Mouse (Mus musculus) heart, postnatal 36 days (tissue): ENCODE results near the gene Mapkapk5. TPM values are rescaled to one million over a fixed set of nuclear protein-coding genes. Genes with fewer than 3 reads are reported as not detected.

Source experiments
- DNase-seq, 2 experiments: peaks; one replicate each; pipeline ENCODE4 v3.0.0; 2021 to 2022
- intact Hi-C: fragments of 180-260 bp; cut with DNase I; formaldehyde crosslinking; loops from one replicate; pipeline ENCODE4 v1.15.1; 2025
- total RNA-seq, 2 experiments: library from RNA; stranded (reverse); gene quantifications; 2 replicates each; pipeline ENCODE4 v1.2.3; 2021

Mapkapk5 gene
- 10 to 100 TPM; 85.1 to 89.3 TPM for total RNA-seq

GRCm38 (mm10) chr5:121545793-121546529, at the start of gene Mapkapk5:
Gene Mapkapk5 (minus strand): TSS chr5:121545905.
- intact Hi-C loops: loop anchor here (2.0 kb wide), 1 partner anchor 57 kb away; no protein-coding TSS in a partner anchor
- DNase-seq: peak; percentile 99 to 100

DNA sequence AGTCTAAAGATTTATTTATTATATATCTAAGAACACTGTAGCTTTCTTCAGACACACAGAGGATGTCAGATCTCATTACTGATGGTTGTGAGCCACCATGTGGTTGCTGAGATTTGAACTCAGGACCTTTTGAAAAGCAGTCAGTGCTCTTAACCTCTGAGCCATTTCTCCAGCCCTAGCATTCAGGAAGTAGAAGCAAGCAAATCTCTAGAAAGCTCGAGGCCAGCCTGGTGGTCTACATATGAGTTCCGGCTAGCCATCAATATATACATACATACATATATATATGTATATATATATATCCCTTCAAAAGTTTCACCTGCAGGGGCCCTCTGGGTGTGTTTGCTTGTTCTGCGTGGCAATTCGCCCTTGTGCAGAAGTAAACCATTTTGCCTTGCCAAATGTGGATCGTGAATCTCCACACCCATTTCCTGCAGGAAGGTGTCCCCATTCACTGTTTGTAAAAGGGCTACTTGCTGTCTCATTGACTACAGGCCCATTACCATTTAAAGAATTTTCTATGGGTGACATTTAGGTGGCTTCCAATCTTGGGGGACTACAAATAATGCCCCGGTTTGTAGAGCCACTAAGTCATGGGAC, 49.1 kb upstream of the Mapkapk5 start:
- DNase-seq: no peak
- intact Hi-C loops: no loop called here

DNA sequence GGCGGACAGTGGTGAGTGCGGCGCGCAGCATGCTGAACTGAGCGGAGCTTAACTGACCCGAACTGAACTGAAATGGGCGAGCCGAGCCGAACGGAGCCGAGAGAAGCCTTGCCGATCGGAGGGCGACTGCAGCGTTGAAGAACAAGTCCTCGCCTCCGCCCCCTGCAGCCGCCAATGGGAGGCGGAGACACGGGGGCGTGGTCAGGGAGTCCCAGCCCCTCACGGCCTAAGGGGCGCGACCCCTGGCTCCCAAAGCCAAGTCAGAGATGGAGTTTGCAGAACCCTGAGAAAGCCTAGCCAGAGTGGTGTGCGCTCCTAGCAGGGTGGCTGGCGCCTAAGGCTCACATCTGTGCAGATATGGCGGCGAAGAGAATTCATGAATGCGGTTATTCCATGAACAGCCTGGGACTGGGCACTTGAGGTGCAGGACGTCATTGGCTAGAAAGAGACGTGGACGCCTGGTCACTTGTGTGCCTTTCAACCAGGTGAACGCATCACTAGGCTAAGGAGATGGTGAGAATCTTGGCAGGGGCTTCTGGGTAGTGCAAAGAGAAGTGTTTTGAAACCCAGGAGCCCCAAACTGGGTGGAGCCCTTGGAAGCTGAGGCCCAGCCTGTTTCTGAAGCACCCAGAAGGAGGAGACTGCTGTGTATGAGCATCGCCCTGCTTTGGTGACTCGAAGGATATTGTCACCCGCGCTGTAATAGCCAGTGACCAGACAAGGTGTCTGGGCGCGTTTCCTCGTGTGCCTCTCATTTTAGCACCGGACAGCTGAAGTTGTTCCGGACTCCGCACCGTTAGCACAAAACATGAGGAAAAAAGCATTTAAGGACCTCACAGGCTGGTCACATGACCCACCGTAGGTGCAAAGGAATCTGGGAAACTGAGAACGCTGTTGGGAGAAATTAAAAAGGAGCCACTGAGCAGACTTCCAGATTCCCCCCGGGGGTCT, 48.0 kb upstream of the Mapkapk5 start, which contains the start of gene Aldh2:
Aldh2 (minus strand) TSS at position 374 of the 951 bp plus-strand sequence.
- intact Hi-C loops: no loop called here
- peak; percentile 91 to 92 for DNase-seq

DNA sequence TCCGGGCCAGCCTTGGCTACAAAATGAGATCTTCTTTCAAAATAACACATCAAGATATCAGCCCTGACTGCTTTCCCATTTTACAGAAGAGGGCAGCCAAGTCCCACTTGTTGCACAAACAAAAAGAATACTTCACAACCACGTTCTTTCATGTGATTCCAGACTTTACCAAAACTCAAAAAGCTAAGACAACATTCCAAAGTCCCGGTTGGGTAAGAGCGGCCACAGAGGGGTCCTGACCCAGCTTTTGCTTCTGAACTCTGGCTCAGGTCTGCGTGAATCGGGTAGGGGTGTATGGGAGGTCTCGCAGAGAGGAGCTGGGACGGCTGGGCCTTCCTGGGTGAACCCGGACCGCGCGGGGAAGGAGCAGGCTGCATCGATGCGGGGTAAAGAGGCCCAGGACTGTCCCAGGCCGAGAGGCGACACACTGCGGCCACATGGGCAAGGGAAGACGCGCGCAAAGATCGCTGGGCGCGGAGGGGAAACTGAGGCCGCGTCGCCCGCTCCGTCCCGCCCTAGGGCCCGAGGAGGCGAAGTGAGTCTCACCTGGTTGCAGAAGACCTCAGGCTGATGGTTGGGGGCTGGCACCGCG, 47.2 kb upstream of the Mapkapk5 start:
- intact Hi-C loops: no loop called here
- peak in 1 of 2 experiments; percentile 42 for DNase-seq

GRCm38 (mm10) chr5:121592064-121592815, 46.5 kb upstream of the Mapkapk5 start:
- intact Hi-C loops: no loop called here
- no peak for DNase-seq

DNA sequence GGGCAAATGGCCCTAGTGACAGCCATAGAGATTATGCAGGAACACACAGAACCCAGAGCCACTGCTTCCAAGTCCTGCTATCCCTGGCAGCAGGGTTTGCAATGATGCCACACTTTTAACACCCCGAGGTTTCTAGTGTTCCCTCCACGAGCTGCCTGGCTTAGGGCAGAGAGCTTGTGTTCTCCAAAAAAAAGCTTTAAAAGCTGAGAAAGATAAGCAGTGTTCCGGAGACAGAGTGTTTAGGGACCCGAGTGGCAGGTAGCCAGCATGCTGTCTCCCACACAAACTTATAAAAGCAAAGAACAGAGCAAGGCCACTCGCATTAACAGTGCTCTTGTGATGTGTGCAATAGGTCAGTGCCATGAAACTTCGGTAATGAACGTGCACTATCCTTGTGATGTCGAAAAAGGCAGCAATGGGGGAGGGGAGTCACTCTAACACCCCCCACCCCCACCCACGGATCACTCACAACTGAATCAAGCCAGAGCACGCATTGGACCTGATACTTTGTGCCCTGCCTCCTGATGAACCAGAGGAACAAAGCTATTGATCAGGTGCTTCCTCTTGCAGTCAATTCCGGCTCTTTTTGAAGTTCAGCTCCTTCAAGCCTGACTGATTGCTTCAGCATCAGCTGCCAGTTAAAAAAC, 45.8 kb upstream of the Mapkapk5 start:
- intact Hi-C loops: no loop called here
- no peak for DNase-seq

GRCm38 (mm10) chr5:121589928-121590327, 44.2 kb upstream of the Mapkapk5 start:
- no peak for DNase-seq
- intact Hi-C loops: no loop called here

- intact Hi-C loops: no loop called here
- peak; percentile 62 to 74 for DNase-seq
Measured at GRCm38 (mm10) chr5:121586400-121587039, 40.8 kb upstream of the Mapkapk5 start.

- intact Hi-C loops: no loop called here
- DNase-seq: no peak
Measured at GRCm38 (mm10) chr5:121585699-121586098, 40.0 kb upstream of the Mapkapk5 start.

DNA sequence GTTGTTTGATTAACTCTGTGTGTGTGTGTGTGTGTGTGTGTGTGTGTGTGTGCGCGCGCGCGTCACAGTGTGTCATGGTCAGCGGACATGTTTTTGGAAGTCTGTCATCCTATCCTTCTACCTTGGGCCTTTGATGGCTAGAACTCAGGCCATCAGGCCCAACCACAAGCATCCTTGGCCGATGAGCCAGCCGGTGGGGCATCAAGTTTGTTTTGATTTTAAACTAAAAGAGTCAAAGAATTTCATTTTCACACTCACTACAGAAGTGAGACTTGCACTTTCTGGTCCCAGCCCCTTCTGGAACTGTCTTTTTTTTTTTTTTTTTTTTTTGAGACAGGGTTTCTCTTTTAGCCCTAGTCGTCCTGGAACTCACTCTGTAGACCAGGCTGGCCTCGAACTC, 39.3 kb upstream of the Mapkapk5 start:
- intact Hi-C loops: no loop called here
- DNase-seq: no peak

DNA sequence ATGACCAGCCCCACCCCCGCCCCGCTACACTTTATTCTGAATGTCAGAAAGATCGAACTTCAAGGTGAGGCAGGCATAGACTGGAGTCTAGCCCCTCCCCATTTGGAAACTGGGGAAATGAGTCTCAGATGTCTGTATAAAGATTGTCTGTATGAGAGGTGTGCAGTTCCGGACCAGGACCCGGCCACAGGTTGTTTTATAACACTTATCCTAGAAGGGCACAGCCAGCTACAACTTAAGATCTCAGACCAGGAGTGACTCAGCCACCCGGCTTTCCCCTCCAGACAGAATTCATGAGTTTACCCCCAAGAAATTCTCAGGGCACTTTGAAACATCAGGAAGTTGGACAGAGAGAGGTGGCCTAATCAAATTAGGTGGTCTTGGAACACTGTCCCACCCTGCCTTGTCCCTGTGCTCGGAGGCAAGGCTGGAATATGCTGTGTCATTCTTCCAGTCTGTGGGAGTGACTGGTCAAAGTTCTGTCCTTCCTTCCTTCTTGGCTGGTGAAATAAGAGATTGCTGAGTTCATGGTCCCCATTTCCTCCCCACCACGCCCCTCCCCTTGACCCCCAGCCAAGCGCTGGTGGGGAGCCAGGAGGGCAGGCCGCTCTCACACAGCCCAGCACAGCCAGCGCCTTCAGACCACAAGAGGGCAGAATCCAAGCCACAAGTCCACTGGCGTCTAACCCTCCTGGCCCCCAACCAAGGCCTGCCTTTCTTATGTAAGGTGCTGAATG, 38.2 kb upstream of the Mapkapk5 start:
- intact Hi-C loops: loop anchor here (1.0 to 2.0 kb wide), 2 partner anchors 18 to 19 kb away; no protein-coding TSS in a partner anchor
- peak; percentile 96 to 97 for DNase-seq

DNA sequence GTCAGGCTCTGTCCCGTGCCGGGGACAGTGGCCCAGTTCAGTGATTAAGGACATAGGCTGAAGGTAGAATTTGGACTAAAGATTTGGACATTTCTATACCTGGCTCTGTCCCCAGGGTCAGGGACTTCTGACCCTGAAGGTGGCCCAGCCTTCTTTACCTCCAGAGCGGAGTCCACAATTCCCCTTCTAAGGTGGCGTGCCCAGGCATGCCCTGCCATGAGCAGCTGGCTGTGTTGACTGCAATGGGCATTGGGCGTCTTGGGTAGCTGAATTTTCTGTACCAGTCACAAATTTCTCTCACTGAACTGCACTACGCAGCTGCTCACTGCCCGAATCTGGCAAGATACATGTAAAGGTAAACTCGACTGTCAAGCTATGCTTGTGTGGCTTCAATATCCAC, 36.2 kb upstream of the Mapkapk5 start:
- intact Hi-C loops: loop anchor here (2.0 kb wide), 1 partner anchor 17 kb away; no protein-coding TSS in a partner anchor
- DNase-seq: no peak

DNA sequence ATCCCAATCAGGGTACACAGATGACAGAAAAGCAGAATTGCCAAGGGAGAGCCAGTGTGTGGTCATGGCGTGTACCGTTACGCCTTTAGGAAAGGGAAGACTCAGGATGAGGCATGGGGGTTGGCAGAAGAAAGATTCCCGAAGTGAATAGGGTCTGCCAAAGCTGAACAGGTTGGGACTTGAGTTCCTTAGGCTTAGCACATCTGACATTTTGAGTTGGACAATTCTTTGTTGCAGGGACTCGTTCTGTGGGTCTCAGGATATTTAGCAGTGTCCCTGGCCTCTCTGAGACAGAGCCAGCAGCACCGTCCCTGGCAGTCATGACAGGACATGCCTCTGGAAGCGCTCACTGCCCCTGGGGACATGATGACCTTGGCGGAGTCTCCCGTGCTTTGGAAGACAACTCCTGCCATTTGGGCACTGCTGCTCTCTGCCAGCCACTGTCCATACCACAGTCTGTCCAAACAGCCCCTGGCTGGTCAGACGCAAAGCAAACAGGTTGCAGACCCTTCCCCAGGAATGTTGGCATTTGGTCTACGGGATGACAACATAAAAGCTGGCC, 31.3 kb upstream of the Mapkapk5 start:
- intact Hi-C loops: no loop called here
- peak in 1 of 2 experiments; percentile 51 for DNase-seq

- no peak for DNase-seq
- intact Hi-C loops: no loop called here
Measured at GRCm38 (mm10) chr5:121575867-121576266, 30.2 kb upstream of the Mapkapk5 start.

DNA sequence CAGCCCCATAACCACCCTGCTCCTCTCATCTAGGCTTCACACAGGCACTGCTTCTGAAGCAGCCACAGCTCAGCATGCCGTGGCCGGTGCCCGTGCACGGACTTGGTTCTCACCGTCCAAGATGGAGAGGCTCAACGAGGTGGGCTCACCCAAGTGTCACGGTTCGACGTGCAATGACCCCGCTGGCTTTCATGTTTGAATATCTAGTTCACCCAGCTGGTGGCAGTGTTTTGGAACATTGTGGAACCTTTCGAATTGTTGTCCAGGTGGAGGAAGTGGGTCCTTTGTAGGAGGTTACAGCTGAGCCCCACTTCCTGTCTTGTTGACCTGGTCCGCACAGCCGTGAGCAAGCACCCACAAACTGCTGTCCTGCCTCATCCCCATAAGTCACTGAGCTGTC, 28.4 kb upstream of the Mapkapk5 start:
- intact Hi-C loops: no loop called here
- no peak for DNase-seq

DNA sequence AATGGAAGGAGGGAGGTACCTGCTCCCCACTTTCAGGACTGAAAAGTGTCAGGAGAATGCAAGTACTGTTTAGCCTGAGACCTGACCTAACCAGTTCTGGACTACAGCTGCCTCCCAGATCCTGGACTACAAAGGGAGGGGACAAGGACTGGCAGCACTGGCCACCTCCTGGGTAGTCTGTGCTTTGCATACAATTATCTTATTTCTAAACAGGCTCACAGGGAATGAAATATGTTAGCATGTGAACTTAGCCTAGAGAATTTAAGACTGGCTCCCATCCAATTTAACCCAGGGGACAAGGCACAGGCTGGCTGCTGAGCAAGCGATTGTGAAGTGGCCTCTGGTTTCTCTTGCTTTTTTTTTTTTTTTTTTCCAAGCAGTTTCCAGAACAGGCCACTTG, 25.1 kb upstream of the Mapkapk5 start:
- no peak for DNase-seq
- intact Hi-C loops: no loop called here

DNA sequence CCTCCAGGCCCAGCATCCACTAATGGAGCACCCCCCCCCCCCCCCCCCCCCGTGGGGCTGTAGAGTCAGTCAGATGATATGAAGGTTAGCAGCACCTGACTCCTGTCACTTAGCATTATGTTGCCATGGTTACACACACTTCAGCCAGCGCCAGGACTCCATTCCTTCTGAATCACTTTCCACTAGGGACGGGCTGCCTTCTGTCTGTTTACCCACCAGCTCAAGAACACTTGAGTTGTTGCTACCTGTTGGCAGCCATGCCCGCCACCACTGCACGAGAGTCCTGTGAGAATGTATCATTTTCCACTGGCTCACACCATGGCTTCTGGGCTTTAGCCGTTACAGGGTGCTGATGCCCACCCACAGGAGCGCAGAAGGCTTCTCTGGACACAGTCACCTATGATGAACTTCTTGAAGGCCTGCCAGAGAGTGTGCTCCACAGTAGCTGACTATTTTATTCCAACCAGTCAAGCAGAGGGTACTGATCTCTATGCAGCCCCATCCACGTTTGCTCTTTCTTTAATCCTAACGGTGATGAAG, 24.2 kb upstream of the Mapkapk5 start:
- no peak for DNase-seq
- intact Hi-C loops: no loop called here
